Mouse (Mus musculus): ENCODE results near the gene Dnaic1. TPM values are rescaled to one million over a fixed set of nuclear protein-coding genes. Genes with fewer than 3 reads are reported as not detected.

Dnaic1 gene
- 0.21 and 1.5 TPM in 2 replicates for polyA plus RNA-seq (2014; fragmentation: Nextera tagmentation; extraction: Ambion mirVana)

GRCm38 (mm10) chr4:41569411-41569885, at the start of gene Dnaic1, which contains the start of gene Fam219a:
Dnaic1 (plus strand) TSS chr4:41569775.
Fam219a (minus strand) TSS chr4:41569538.
- DNase-seq (ENCODE audit: low spot score) = peak; percentile 98
- Histone ChIP-seq H3K4me2 (ENCODE audit: low read depth, low read length) (peak within 1 kb of the TSS; percentile 89), H3K9me3 (replicated peaks; ENCODE audit: control insufficient read depth, low read length) (no peaks in the 10 kb centered on the region), H3K4me3 (ENCODE audit: low read depth, low read length) (peak within 1 kb of the TSS; percentile 67), H3K27ac (replicated peaks; ENCODE audit: low read depth, low read length) (peak within 1 kb of the TSS; percentile 7), H3K36me3 (replicated peaks; ENCODE audit: control insufficient read depth, insufficient read depth, low read depth, low read length) (no peaks in the 10 kb centered on the region), H3K27me3 (ENCODE audit: control insufficient read depth, insufficient read depth, low read length) (peaks cover 5% of the 10 kb centered on the region), H3K9ac (replicated peaks; ENCODE audit: low read length) (peak within 1 kb of the TSS; percentile 65), H3K4me1 (ENCODE audit: control insufficient read depth, insufficient read depth, low read length) (peaks cover 5% of the 10 kb centered on the region; the same call in 1 of the 2 replicates)
- peak; percentile 96 for ATAC-seq (replicated peaks; ENCODE audit: insufficient number of reproducible peaks, low FRiP score, low TSS enrichment, low read depth)
- WGBS = 0% methylated on average over 34 of the region's 41 CpGs

GRCm38 (mm10) chr4:41520641-41521040, 48.9 kb upstream of the Dnaic1 start:
- Histone ChIP-seq H3K4me3 (ENCODE audit: low read depth, low read length) (no peak overlapping the region), H3K36me3 (replicated peaks; ENCODE audit: control insufficient read depth, insufficient read depth, low read depth, low read length) (no peaks in the 10 kb centered on the region), H3K4me2 (ENCODE audit: low read depth, low read length) (no peak overlapping the region), H3K9ac (replicated peaks; ENCODE audit: low read length) (no peak overlapping the region), H3K27ac (replicated peaks; ENCODE audit: low read depth, low read length) (no peak overlapping the region), H3K4me1 (ENCODE audit: control insufficient read depth, insufficient read depth, low read length) (no peaks in the 10 kb centered on the region), H3K9me3 (replicated peaks; ENCODE audit: control insufficient read depth, low read length) (no peaks in the 10 kb centered on the region), H3K27me3 (ENCODE audit: control insufficient read depth, insufficient read depth, low read length) (no peaks in the 10 kb centered on the region)
- no peak for DNase-seq (ENCODE audit: low spot score)
- WGBS = 40% methylated on average over 14 of the region's 14 CpGs
- peak; percentile 36 for ATAC-seq (replicated peaks; ENCODE audit: insufficient number of reproducible peaks, low FRiP score, low TSS enrichment, low read depth)

- Histone ChIP-seq H3K4me1 (ENCODE audit: control insufficient read depth, insufficient read depth, low read length) (no peaks in the 10 kb centered on the region), H3K27me3 (ENCODE audit: control insufficient read depth, insufficient read depth, low read length) (no peaks in the 10 kb centered on the region), H3K36me3 (replicated peaks; ENCODE audit: control insufficient read depth, insufficient read depth, low read depth, low read length) (no peaks in the 10 kb centered on the region), H3K9ac (replicated peaks; ENCODE audit: low read length) (no peak overlapping the region), H3K4me3 (ENCODE audit: low read depth, low read length) (no peak overlapping the region), H3K27ac (replicated peaks; ENCODE audit: low read depth, low read length) (no peak overlapping the region), H3K4me2 (ENCODE audit: low read depth, low read length) (no peak overlapping the region), H3K9me3 (replicated peaks; ENCODE audit: control insufficient read depth, low read length) (no peaks in the 10 kb centered on the region)
- 87% methylated on average over 6 of the region's 6 CpGs for WGBS
- DNase-seq (ENCODE audit: low spot score) = no peak
- no peak for ATAC-seq (replicated peaks; ENCODE audit: insufficient number of reproducible peaks, low FRiP score, low TSS enrichment, low read depth)
These were observed 47.4 kb upstream of the Dnaic1 start for GRCm38 (mm10) chr4:41522136-41522535.

GRCm38 (mm10) chr4:41522788-41523187, 46.8 kb upstream of the Dnaic1 start:
- H3K4me1 ChIP-seq (ENCODE audit: control insufficient read depth, insufficient read depth, low read length) = no peaks in the 10 kb centered on the region

GRCm38 (mm10) chr4:41523839-41524238, 45.7 kb upstream of the Dnaic1 start:
- no peak for DNase-seq (ENCODE audit: low spot score)
- Histone ChIP-seq H3K9me3 (replicated peaks; ENCODE audit: control insufficient read depth, low read length) (no peaks in the 10 kb centered on the region), H3K9ac (replicated peaks; ENCODE audit: low read length) (no peak overlapping the region), H3K4me1 (ENCODE audit: control insufficient read depth, insufficient read depth, low read length) (no peaks in the 10 kb centered on the region), H3K36me3 (replicated peaks; ENCODE audit: control insufficient read depth, insufficient read depth, low read depth, low read length) (no peaks in the 10 kb centered on the region), H3K27ac (replicated peaks; ENCODE audit: low read depth, low read length) (no peak overlapping the region), H3K4me3 (ENCODE audit: low read depth, low read length) (no peak overlapping the region), H3K4me2 (ENCODE audit: low read depth, low read length) (no peak overlapping the region), H3K27me3 (ENCODE audit: control insufficient read depth, insufficient read depth, low read length) (no peaks in the 10 kb centered on the region)
- 75% methylated on average over 7 of the region's 7 CpGs for WGBS
- no peak for ATAC-seq (replicated peaks; ENCODE audit: insufficient number of reproducible peaks, low FRiP score, low TSS enrichment, low read depth)

More at GRCm38 (mm10) chr4:41522788-41523187, 46.8 kb upstream of the Dnaic1 start:
- DNase-seq (ENCODE audit: low spot score) = peak; percentile 65
- no peaks in the 10 kb centered on the region for H3K9me3 ChIP-seq (replicated peaks; ENCODE audit: control insufficient read depth, low read length)
- H3K27ac ChIP-seq (replicated peaks; ENCODE audit: low read depth, low read length) = no peak overlapping the region
- H3K4me2 ChIP-seq (ENCODE audit: low read depth, low read length) = no peak overlapping the region
- H3K4me3 ChIP-seq (ENCODE audit: low read depth, low read length) = no peak overlapping the region
- no peak overlapping the region for H3K9ac ChIP-seq (replicated peaks; ENCODE audit: low read length)
- ATAC-seq (replicated peaks; ENCODE audit: insufficient number of reproducible peaks, low FRiP score, low TSS enrichment, low read depth) = no peak
- 50% methylated on average over 5 of the region's 5 CpGs for WGBS
- H3K27me3 ChIP-seq (ENCODE audit: control insufficient read depth, insufficient read depth, low read length) = no peaks in the 10 kb centered on the region
- H3K36me3 ChIP-seq (replicated peaks; ENCODE audit: control insufficient read depth, insufficient read depth, low read depth, low read length) = no peaks in the 10 kb centered on the region

GRCm38 (mm10) chr4:41524829-41525228, 44.7 kb upstream of the Dnaic1 start:
- Histone ChIP-seq H3K9ac (replicated peaks; ENCODE audit: low read length) (no peak overlapping the region), H3K4me3 (ENCODE audit: low read depth, low read length) (no peak overlapping the region), H3K27me3 (ENCODE audit: control insufficient read depth, insufficient read depth, low read length) (no peaks in the 10 kb centered on the region), H3K27ac (replicated peaks; ENCODE audit: low read depth, low read length) (no peak overlapping the region), H3K4me1 (ENCODE audit: control insufficient read depth, insufficient read depth, low read length) (no peaks in the 10 kb centered on the region), H3K36me3 (replicated peaks; ENCODE audit: control insufficient read depth, insufficient read depth, low read depth, low read length) (no peaks in the 10 kb centered on the region), H3K4me2 (ENCODE audit: low read depth, low read length) (no peak overlapping the region), H3K9me3 (replicated peaks; ENCODE audit: control insufficient read depth, low read length) (no peaks in the 10 kb centered on the region)
- 72% methylated on average over 9 of the region's 9 CpGs for WGBS
- ATAC-seq (replicated peaks; ENCODE audit: insufficient number of reproducible peaks, low FRiP score, low TSS enrichment, low read depth) (no peak), DNase-seq (ENCODE audit: low spot score) (no peak)

- Histone ChIP-seq H3K27ac (replicated peaks; ENCODE audit: low read depth, low read length) (no peak overlapping the region), H3K9ac (replicated peaks; ENCODE audit: low read length) (no peak overlapping the region), H3K36me3 (replicated peaks; ENCODE audit: control insufficient read depth, insufficient read depth, low read depth, low read length) (no peaks in the 10 kb centered on the region), H3K27me3 (ENCODE audit: control insufficient read depth, insufficient read depth, low read length) (no peaks in the 10 kb centered on the region), H3K4me3 (ENCODE audit: low read depth, low read length) (no peak overlapping the region), H3K4me1 (ENCODE audit: control insufficient read depth, insufficient read depth, low read length) (no peaks in the 10 kb centered on the region), H3K9me3 (replicated peaks; ENCODE audit: control insufficient read depth, low read length) (no peaks in the 10 kb centered on the region), H3K4me2 (ENCODE audit: low read depth, low read length) (no peak overlapping the region)
- ATAC-seq (replicated peaks; ENCODE audit: insufficient number of reproducible peaks, low FRiP score, low TSS enrichment, low read depth) (no peak), DNase-seq (ENCODE audit: low spot score) (no peak)
- WGBS = 60% methylated on average over 7 of the region's 7 CpGs
These were observed 43.0 kb upstream of the Dnaic1 start for GRCm38 (mm10) chr4:41526553-41526952.

- no peak overlapping the region for H3K4me2 ChIP-seq (ENCODE audit: low read depth, low read length)
- no peak overlapping the region for H3K27ac ChIP-seq (replicated peaks; ENCODE audit: low read depth, low read length)
- no peaks in the 10 kb centered on the region for H3K36me3 ChIP-seq (replicated peaks; ENCODE audit: control insufficient read depth, insufficient read depth, low read depth, low read length)
- H3K27me3 ChIP-seq (ENCODE audit: control insufficient read depth, insufficient read depth, low read length) = no peaks in the 10 kb centered on the region
- no peak for ATAC-seq (replicated peaks; ENCODE audit: insufficient number of reproducible peaks, low FRiP score, low TSS enrichment, low read depth)
- H3K9me3 ChIP-seq (replicated peaks; ENCODE audit: control insufficient read depth, low read length) = no peaks in the 10 kb centered on the region
- H3K9ac ChIP-seq (replicated peaks; ENCODE audit: low read length) = no peak overlapping the region
- no peak for DNase-seq (ENCODE audit: low spot score)
- no peak overlapping the region for H3K4me3 ChIP-seq (ENCODE audit: low read depth, low read length)
- 39% methylated on average over 13 of the region's 13 CpGs for WGBS
- H3K4me1 ChIP-seq (ENCODE audit: control insufficient read depth, insufficient read depth, low read length) = no peaks in the 10 kb centered on the region
These were observed 42.5 kb upstream of the Dnaic1 start for GRCm38 (mm10) chr4:41527076-41527475.
